Mouse (Mus musculus) liver, postnatal 0 days (tissue): Measurements from ENCODE around the gene Smc2.
A peak's percentile ranks its signal among the peaks of the same experiment; 100 is the strongest.

ENCODE experiments used
- CTCF ChIP-seq: sonication (generic); IDR thresholded peaks from 2 replicates; pipeline ENCODE4 v1.5.1; 2016; ENCODE audit warnings: antibody characterized with exemption, low read depth
- EP300 ChIP-seq: IDR thresholded peaks from 2 replicates; pipeline ENCODE4 v1.6.1; 2016; ENCODE audit warnings: antibody characterized with exemption, low read depth, mild to moderate bottlenecking

GRCm38 (mm10) chr4:52459726-52460125 is 20.7 kb downstream of the Smc2 start:
- TF ChIP-seq CTCF (peak; percentile 72), EP300 (no peak)
